Mouse (Mus musculus): ENCODE measurements at regions not wholly inside any gene's neighbourhood (a gene's known extent, or its start where the extent isn't known, plus 50 kb on each side); places are given as distances from the start of the nearest gene placed in this dataset.

GRCm38 (mm10) chr6:50823220-50823910, 169.1 kb upstream of the Npvf start:
- TF ChIP-seq CTCF (conservative IDR thresholded peaks at IDR 0.05; ENCODE audit: insufficient read depth, insufficient read length, low read depth, low read length) (no peak), POLR2A (IDR thresholded peaks at IDR 0.05; ENCODE audit: low read depth, low read length) (no peak)

Data from kidney, adult 2 months (tissue).